Mouse (Mus musculus): ENCODE results near the gene Fahd1. TPM values are rescaled to one million over a fixed set of nuclear protein-coding genes. Genes with fewer than 3 reads are reported as not detected.
A peak's percentile ranks its signal among the peaks of the same experiment; 100 is the strongest.

Gene Fahd1
- total and polyA plus RNA-seq, 2 experiments from 2014 or later: 15.6 to 16.6 TPM

GRCm38 (mm10) chr17:24818172-24818571 is 32.0 kb downstream of the Fahd1 start:
- Histone ChIP-seq H3K4me1 (ENCODE audit: insufficient read depth) (no peaks in the 10 kb centered on the region), H3K9me3 (ENCODE audit: low read length) (no peaks in the 10 kb centered on the region), H3K4me2 (ENCODE audit: low read depth) (no peak overlapping the region), H3K27ac (ENCODE audit: low read depth, low read length) (no peak overlapping the region), H3K9ac (no peak overlapping the region), H3K36me3 (ENCODE audit: insufficient read depth) (no peaks in the 10 kb centered on the region), H3K4me3 (ENCODE audit: low read depth, low read length) (no peak overlapping the region), H3K27me3 (ENCODE audit: insufficient read depth, low read length) (no peaks in the 10 kb centered on the region)
- ATAC-seq (no peak), DNase-seq (no peak)
- WGBS: 55% methylated on average over 6 of the region's 6 CpGs
- TF ChIP-seq CTCF (IDR thresholded peaks at IDR 0.05; ENCODE audit: low read depth): no peak

GRCm38 (mm10) chr17:24817503-24817902 is 32.7 kb downstream of the Fahd1 start:
- Histone ChIP-seq H3K4me2 (ENCODE audit: low read depth) (no peak overlapping the region), H3K4me1 (ENCODE audit: insufficient read depth) (no peaks in the 10 kb centered on the region), H3K9me3 (ENCODE audit: low read length) (no peaks in the 10 kb centered on the region), H3K27ac (ENCODE audit: low read depth, low read length) (no peak overlapping the region), H3K4me3 (ENCODE audit: low read depth, low read length) (no peak overlapping the region), H3K36me3 (ENCODE audit: insufficient read depth) (no peaks in the 10 kb centered on the region), H3K9ac (no peak overlapping the region), H3K27me3 (ENCODE audit: insufficient read depth, low read length) (no peaks in the 10 kb centered on the region)
- peak; percentile 53 for TF ChIP-seq CTCF (IDR thresholded peaks at IDR 0.05; ENCODE audit: low read depth)
- DNase-seq (peak; percentile 26), ATAC-seq (no peak)
- 36% methylated on average over 1 of the region's 1 CpGs for WGBS

GRCm38 (mm10) chr17:24815256-24815655 is 34.9 kb downstream of the Fahd1 start:
- no peak overlapping the region for H3K9ac ChIP-seq
- TF ChIP-seq CTCF (IDR thresholded peaks at IDR 0.05; ENCODE audit: low read depth): no peak
- H3K4me2 ChIP-seq (ENCODE audit: low read depth): no peak overlapping the region
- WGBS: 78% methylated on average over 5 of the region's 5 CpGs
- no peaks in the 10 kb centered on the region for H3K27me3 ChIP-seq (ENCODE audit: insufficient read depth, low read length)
- no peaks in the 10 kb centered on the region for H3K36me3 ChIP-seq (ENCODE audit: insufficient read depth)
- ATAC-seq: no peak
- no peaks in the 10 kb centered on the region for H3K4me1 ChIP-seq (ENCODE audit: insufficient read depth)
- DNase-seq: no peak
- H3K9me3 ChIP-seq (ENCODE audit: low read length): no peaks in the 10 kb centered on the region
- H3K4me3 ChIP-seq (ENCODE audit: low read depth, low read length): no peak overlapping the region
- no peak overlapping the region for H3K27ac ChIP-seq (ENCODE audit: low read depth, low read length)

GRCm38 (mm10) chr17:24812215-24812614 is 37.9 kb downstream of the Fahd1 start:
- Histone ChIP-seq H3K27me3 (ENCODE audit: insufficient read depth, low read length) (no peaks in the 10 kb centered on the region), H3K4me3 (ENCODE audit: low read depth, low read length) (no peak overlapping the region), H3K4me1 (ENCODE audit: insufficient read depth) (no peaks in the 10 kb centered on the region), H3K9ac (no peak overlapping the region), H3K4me2 (ENCODE audit: low read depth) (no peak overlapping the region), H3K9me3 (ENCODE audit: low read length) (no peaks in the 10 kb centered on the region), H3K36me3 (ENCODE audit: insufficient read depth) (no peaks in the 10 kb centered on the region), H3K27ac (ENCODE audit: low read depth, low read length) (no peak overlapping the region)
- ATAC-seq (no peak), DNase-seq (no peak)
- 36% methylated on average over 2 of the region's 2 CpGs for WGBS
- no peak for TF ChIP-seq CTCF (IDR thresholded peaks at IDR 0.05; ENCODE audit: low read depth)

- no peak for TF ChIP-seq CTCF (IDR thresholded peaks at IDR 0.05; ENCODE audit: low read depth)
- ATAC-seq (no peak), DNase-seq (no peak)
- Histone ChIP-seq H3K27me3 (ENCODE audit: insufficient read depth, low read length) (0 out of 2 replicates have a peak, but pooled peaks cover under 1% of the 10 kb centered on the region), H3K36me3 (ENCODE audit: insufficient read depth) (no peaks in the 10 kb centered on the region), H3K4me2 (ENCODE audit: low read depth) (no peak overlapping the region), H3K4me1 (ENCODE audit: insufficient read depth) (no peaks in the 10 kb centered on the region), H3K27ac (ENCODE audit: low read depth, low read length) (no peak overlapping the region), H3K9ac (no peak overlapping the region), H3K9me3 (ENCODE audit: low read length) (no peaks in the 10 kb centered on the region), H3K4me3 (ENCODE audit: low read depth, low read length) (no peak overlapping the region)
- 76% methylated on average over 3 of the region's 3 CpGs for WGBS
Measured at GRCm38 (mm10) chr17:24811211-24811610, 39.0 kb downstream of the Fahd1 start.

GRCm38 (mm10) chr17:24803952-24804951 is 45.9 kb downstream of the Fahd1 start, which contains the start of gene Meiob:
Gene Meiob (plus strand): TSS chr17:24804289.
- TF ChIP-seq CTCF (IDR thresholded peaks at IDR 0.05; ENCODE audit: low read depth): no peak
- peak within 1 kb of the TSS; percentile 84 for H3K4me2 ChIP-seq (ENCODE audit: low read depth)
- no peak within 1 kb of the TSS for H3K27ac ChIP-seq (ENCODE audit: low read depth, low read length)
- peak within 1 kb of the TSS; percentile 40 for H3K9ac ChIP-seq
- H3K4me3 ChIP-seq (ENCODE audit: low read depth, low read length): peak within 1 kb of the TSS; percentile 57
- peaks cover 16% of the 10 kb centered on the region for H3K27me3 ChIP-seq (ENCODE audit: insufficient read depth, low read length)
- under 1% methylated on average over 71 of the region's 71 CpGs for WGBS
- no peaks in the 10 kb centered on the region for H3K9me3 ChIP-seq (ENCODE audit: low read length)
- ATAC-seq: peak; percentile 47
- no peaks in the 10 kb centered on the region for H3K36me3 ChIP-seq (ENCODE audit: insufficient read depth)
- peak; percentile 39 for DNase-seq
- 0 out of 2 replicates have a peak, but pooled peaks cover 4% of the 10 kb centered on the region for H3K4me1 ChIP-seq (ENCODE audit: insufficient read depth)

GRCm38 (mm10) chr17:24800524-24800923 is 49.6 kb downstream of the Fahd1 start:
- ATAC-seq (no peak), DNase-seq (no peak)
- Histone ChIP-seq H3K9me3 (ENCODE audit: low read length) (no peaks in the 10 kb centered on the region), H3K36me3 (ENCODE audit: insufficient read depth) (no peaks in the 10 kb centered on the region), H3K4me1 (ENCODE audit: insufficient read depth) (0 out of 2 replicates have a peak, but pooled peaks cover 4% of the 10 kb centered on the region), H3K4me2 (ENCODE audit: low read depth) (no peak overlapping the region), H3K9ac (no peak overlapping the region), H3K27ac (ENCODE audit: low read depth, low read length) (no peak overlapping the region), H3K4me3 (ENCODE audit: low read depth, low read length) (no peak overlapping the region), H3K27me3 (ENCODE audit: insufficient read depth, low read length) (peaks cover 8% of the 10 kb centered on the region)
- TF ChIP-seq CTCF (IDR thresholded peaks at IDR 0.05; ENCODE audit: low read depth): no peak
- WGBS: 51% methylated on average over 3 of the region's 3 CpGs
